Mouse (Mus musculus): ENCODE measurements around the gene Gm45785. TPM values are rescaled to one million over a fixed set of nuclear protein-coding genes. Genes with fewer than 3 reads are reported as not detected.

Gm45785 gene
- polyA plus RNA-seq, 1 experiment, result not detected

DNA sequence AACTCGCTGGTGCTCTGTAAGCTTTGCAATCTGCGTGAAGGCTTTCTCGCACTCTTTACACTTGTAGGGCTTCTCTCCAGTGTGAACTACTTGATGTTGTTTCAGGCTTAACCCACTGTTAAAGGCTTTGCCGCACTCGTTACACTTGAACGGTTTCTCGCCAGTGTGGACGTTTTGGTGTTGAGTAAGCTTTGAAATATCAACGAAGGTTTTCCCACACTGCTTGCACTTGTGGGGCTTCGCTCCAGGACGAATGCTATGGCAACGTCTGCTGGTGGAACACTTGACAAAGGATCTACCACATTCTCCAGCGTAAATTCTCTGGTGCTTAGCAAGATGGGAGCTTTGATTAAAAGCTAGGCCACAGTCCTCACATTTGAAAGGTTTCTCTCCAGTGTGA is 44.4 kb downstream of the Gm45785 start:
- Histone ChIP-seq H3K4me3 (ENCODE audit: low read depth, low read length) (no peak overlapping the region), H3K27ac (ENCODE audit: insufficient read depth, low read depth, low read length) (no peak overlapping the region), H3K36me3 (ENCODE audit: control insufficient read depth, insufficient read depth, low read length) (no peaks in the 10 kb centered on the region), H3K27me3 (ENCODE audit: control insufficient read depth, insufficient read depth, low read length) (no peaks in the 10 kb centered on the region; the same call in 1 of the 2 replicates), H3K4me1 (ENCODE audit: control insufficient read depth, insufficient read depth, insufficient read length, low read length) (no peaks in the 10 kb centered on the region)
- no peak for TF ChIP-seq POLR2A (IDR thresholded peaks at IDR 0.05; ENCODE audit: low read depth, low read length)
- no peak for TF ChIP-seq CTCF (IDR thresholded peaks at IDR 0.05; ENCODE audit: extremely low read depth, insufficient read length, insufficient replicate concordance, low read depth, low read length)
- WGBS, result 89% methylated on average over 13 of the region's 13 CpGs

DNA sequence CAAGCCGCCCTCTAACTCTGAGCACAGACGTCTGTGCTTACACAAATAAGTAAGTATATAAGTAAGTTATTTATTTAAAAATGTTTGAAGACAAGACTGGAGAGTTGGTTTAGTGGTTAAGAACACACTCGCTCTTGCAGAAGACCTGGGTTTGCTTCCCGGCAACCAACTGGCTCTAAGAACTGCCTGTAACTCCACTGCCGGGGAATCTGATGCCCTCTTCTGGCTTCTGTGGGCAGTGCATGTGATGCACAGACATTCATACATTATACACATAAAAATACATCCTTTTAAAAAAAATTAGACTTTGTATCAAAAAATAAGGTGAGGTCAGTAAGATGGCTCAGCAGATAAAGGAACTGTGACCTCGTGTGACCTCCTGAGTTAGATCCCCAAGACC is 45.6 kb downstream of the Gm45785 start:
- no peaks in the 10 kb centered on the region for H3K27me3 ChIP-seq (ENCODE audit: control insufficient read depth, insufficient read depth, low read length)
- H3K36me3 ChIP-seq (ENCODE audit: control insufficient read depth, insufficient read depth, low read length), result no peaks in the 10 kb centered on the region
- H3K27ac ChIP-seq (ENCODE audit: insufficient read depth, low read depth, low read length), result no peak overlapping the region
- TF ChIP-seq CTCF (IDR thresholded peaks at IDR 0.05; ENCODE audit: extremely low read depth, insufficient read length, insufficient replicate concordance, low read depth, low read length) (no peak), POLR2A (IDR thresholded peaks at IDR 0.05; ENCODE audit: low read depth, low read length) (no peak)
- no peaks in the 10 kb centered on the region for H3K4me1 ChIP-seq (ENCODE audit: control insufficient read depth, insufficient read depth, insufficient read length, low read length)
- no peak overlapping the region for H3K4me3 ChIP-seq (ENCODE audit: low read depth, low read length)
- WGBS, result 90% methylated on average over 6 of the region's 6 CpGs

DNA sequence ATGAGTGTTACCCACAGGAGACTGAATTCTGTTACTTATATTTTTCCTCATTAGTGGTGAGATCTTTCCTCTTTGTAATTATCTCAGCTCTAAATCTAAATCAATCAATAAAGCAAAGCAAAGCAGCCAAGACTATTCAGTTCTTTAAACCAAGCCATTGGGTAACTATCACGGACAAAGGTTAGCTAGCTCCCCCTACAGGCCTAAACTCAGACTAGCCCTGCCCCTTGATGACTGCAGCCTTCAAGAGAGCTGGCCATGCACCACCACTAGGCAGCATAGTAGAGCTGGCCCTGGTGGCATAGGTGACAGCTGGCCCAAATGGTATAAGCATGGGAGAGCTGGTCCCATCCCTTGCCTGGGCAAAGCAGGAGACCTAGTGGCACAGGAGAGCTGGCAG is 50.4 kb downstream of the Gm45785 start:
- no peak overlapping the region for H3K27ac ChIP-seq (ENCODE audit: insufficient read depth, low read depth, low read length)
- H3K36me3 ChIP-seq (ENCODE audit: control insufficient read depth, insufficient read depth, low read length), result no peaks in the 10 kb centered on the region
- WGBS, result 3% methylated on average over 1 of the region's 1 CpGs
- TF ChIP-seq POLR2A (IDR thresholded peaks at IDR 0.05; ENCODE audit: low read depth, low read length) (no peak), CTCF (IDR thresholded peaks at IDR 0.05; ENCODE audit: extremely low read depth, insufficient read length, insufficient replicate concordance, low read depth, low read length) (peak; percentile 60; the same call in 1 of the 2 replicates)
- no peaks in the 10 kb centered on the region for H3K4me1 ChIP-seq (ENCODE audit: control insufficient read depth, insufficient read depth, insufficient read length, low read length)
- no peak overlapping the region for H3K4me3 ChIP-seq (ENCODE audit: low read depth, low read length)
- H3K27me3 ChIP-seq (ENCODE audit: control insufficient read depth, insufficient read depth, low read length), result no peaks in the 10 kb centered on the region

DNA sequence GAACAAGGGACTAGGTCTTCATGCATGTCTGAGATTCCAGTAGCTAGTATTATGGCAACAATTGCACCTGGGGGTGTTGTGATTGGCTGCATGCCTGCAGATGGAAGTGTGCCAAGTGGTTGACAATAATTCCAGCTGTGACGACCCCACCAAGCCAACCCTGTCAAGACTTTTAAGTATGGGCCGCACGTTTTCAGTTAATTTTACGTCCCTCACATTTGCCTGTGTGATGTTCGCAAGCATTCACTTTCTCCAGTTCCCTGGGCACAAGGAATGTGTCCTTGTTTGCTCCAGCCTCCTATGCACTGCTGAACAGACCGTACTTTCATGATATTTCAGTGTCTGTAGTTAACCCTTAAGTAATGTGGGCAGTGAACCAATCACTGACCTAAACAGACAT is 53.5 kb downstream of the Gm45785 start:
- H3K27me3 ChIP-seq (ENCODE audit: control insufficient read depth, insufficient read depth, low read length), result no peaks in the 10 kb centered on the region; the same call in 1 of the 2 replicates
- H3K27ac ChIP-seq (ENCODE audit: insufficient read depth, low read depth, low read length), result no peak overlapping the region
- no peak for TF ChIP-seq CTCF (IDR thresholded peaks at IDR 0.05; ENCODE audit: extremely low read depth, insufficient read length, insufficient replicate concordance, low read depth, low read length)
- TF ChIP-seq POLR2A (IDR thresholded peaks at IDR 0.05; ENCODE audit: low read depth, low read length), result no peak
- H3K4me3 ChIP-seq (ENCODE audit: low read depth, low read length), result no peak overlapping the region
- 65% methylated on average over 6 of the region's 6 CpGs for WGBS
- no peaks in the 10 kb centered on the region for H3K36me3 ChIP-seq (ENCODE audit: control insufficient read depth, insufficient read depth, low read length)
- no peaks in the 10 kb centered on the region for H3K4me1 ChIP-seq (ENCODE audit: control insufficient read depth, insufficient read depth, insufficient read length, low read length)

DNA sequence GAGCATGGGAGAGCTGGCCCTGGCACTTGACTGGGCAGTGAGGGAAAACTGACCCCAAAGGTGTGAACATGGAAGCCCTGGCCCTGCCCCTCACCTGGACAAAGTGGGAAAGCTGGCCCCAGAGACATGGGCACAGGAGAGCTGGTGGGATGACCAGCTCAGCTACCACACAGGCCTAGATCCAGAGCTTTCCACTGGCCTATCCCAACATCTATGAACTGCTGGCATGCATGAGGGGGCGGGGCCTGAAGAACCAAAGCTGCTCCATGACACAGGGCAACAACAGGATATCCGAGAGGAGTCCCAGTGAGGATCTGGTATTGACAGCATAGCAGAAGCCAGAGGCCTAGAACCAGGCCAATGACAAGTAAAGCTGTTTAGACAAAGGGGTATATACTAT is 57.9 kb downstream of the Gm45785 start:
- TF ChIP-seq CTCF (IDR thresholded peaks at IDR 0.05; ENCODE audit: extremely low read depth, insufficient read length, insufficient replicate concordance, low read depth, low read length) (no peak), POLR2A (IDR thresholded peaks at IDR 0.05; ENCODE audit: low read depth, low read length) (no peak)
- H3K27ac ChIP-seq (ENCODE audit: insufficient read depth, low read depth, low read length), result no peak overlapping the region
- no peaks in the 10 kb centered on the region; the same call in 1 of the 2 replicates for H3K27me3 ChIP-seq (ENCODE audit: control insufficient read depth, insufficient read depth, low read length)
- H3K4me1 ChIP-seq (ENCODE audit: control insufficient read depth, insufficient read depth, insufficient read length, low read length), result no peaks in the 10 kb centered on the region
- no peak overlapping the region for H3K4me3 ChIP-seq (ENCODE audit: low read depth, low read length)
- WGBS, result 69% methylated on average over 2 of the region's 2 CpGs
- no peaks in the 10 kb centered on the region for H3K36me3 ChIP-seq (ENCODE audit: control insufficient read depth, insufficient read depth, low read length)

DNA sequence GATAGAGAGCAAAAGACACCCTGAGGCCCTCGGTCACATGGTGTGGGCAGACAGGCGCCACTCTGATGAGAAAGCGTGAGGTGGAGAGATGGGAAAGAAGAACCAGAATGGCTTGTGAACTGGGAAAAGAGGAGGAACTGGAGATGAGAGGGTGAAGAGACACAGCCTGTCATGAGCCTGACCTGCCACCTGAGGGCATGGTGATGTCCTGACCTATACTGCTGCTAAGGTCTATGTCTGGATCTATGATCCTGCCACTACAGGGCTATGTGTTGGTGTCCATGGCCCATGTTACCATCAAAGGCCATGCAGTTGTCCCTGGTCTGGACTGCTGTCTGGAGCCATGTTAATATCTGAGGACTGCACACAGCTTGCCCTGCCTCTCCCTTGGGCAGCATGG is 58.5 kb downstream of the Gm45785 start:
- TF ChIP-seq CTCF (IDR thresholded peaks at IDR 0.05; ENCODE audit: extremely low read depth, insufficient read length, insufficient replicate concordance, low read depth, low read length) (no peak), POLR2A (IDR thresholded peaks at IDR 0.05; ENCODE audit: low read depth, low read length) (no peak)
- Histone ChIP-seq H3K27me3 (ENCODE audit: control insufficient read depth, insufficient read depth, low read length) (no peaks in the 10 kb centered on the region; the same call in 1 of the 2 replicates), H3K27ac (ENCODE audit: insufficient read depth, low read depth, low read length) (no peak overlapping the region), H3K4me3 (ENCODE audit: low read depth, low read length) (no peak overlapping the region), H3K4me1 (ENCODE audit: control insufficient read depth, insufficient read depth, insufficient read length, low read length) (no peaks in the 10 kb centered on the region), H3K36me3 (ENCODE audit: control insufficient read depth, insufficient read depth, low read length) (no peaks in the 10 kb centered on the region)
- WGBS, result 68% methylated on average over 3 of the region's 3 CpGs

DNA sequence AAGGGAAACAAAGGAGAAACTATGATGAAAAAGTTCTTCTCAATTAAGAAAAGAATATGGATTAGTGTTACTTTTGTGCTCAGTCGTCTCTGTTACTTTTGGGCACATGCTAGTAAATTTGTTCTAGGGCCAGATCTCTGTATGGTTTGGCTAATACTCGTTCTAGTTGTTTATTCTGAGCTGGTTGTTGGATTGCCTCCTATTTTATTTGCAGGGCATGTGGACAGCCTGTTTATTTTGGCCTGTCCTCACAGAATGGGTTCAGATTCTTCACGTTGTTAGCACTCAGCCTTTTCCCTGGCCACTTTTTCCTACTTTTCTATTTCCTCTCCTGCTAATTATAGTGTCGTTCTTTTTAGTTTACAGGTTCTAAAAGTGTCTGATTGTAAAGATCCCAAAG is 62.6 kb downstream of the Gm45785 start:
- Histone ChIP-seq H3K27me3 (ENCODE audit: control insufficient read depth, insufficient read depth, low read length) (no peaks in the 10 kb centered on the region), H3K27ac (ENCODE audit: insufficient read depth, low read depth, low read length) (no peak overlapping the region), H3K36me3 (ENCODE audit: control insufficient read depth, insufficient read depth, low read length) (no peaks in the 10 kb centered on the region), H3K4me3 (ENCODE audit: low read depth, low read length) (no peak overlapping the region), H3K4me1 (ENCODE audit: control insufficient read depth, insufficient read depth, insufficient read length, low read length) (no peaks in the 10 kb centered on the region)
- 43% methylated on average over 4 of the region's 4 CpGs for WGBS
- TF ChIP-seq POLR2A (IDR thresholded peaks at IDR 0.05; ENCODE audit: low read depth, low read length), result no peak
- TF ChIP-seq CTCF (IDR thresholded peaks at IDR 0.05; ENCODE audit: extremely low read depth, insufficient read length, insufficient replicate concordance, low read depth, low read length), result no peak

DNA sequence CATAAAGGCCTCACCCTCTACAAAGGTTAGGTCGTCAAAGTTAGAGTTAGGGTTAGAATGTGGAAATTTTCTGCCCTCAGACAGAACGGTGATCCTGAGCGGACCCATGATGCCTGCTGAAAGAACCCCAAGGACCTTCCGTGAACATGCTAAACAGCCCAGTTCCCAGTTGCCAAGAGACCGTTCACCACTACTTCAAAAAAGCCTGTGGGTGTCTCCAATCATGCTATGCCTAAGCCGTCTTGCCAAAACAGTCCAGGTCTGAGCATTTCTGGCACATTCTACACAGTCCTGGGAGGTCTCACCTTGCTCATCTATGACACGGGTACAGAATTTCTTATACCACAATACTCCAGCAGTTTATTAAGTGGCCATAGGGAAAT is 68.1 kb downstream of the Gm45785 start:
- Histone ChIP-seq H3K36me3 (ENCODE audit: control insufficient read depth, insufficient read depth, low read length) (no peaks in the 10 kb centered on the region), H3K4me3 (ENCODE audit: low read depth, low read length) (no peak overlapping the region), H3K4me1 (ENCODE audit: control insufficient read depth, insufficient read depth, insufficient read length, low read length) (no peaks in the 10 kb centered on the region), H3K27me3 (ENCODE audit: control insufficient read depth, insufficient read depth, low read length) (no peaks in the 10 kb centered on the region), H3K27ac (ENCODE audit: insufficient read depth, low read depth, low read length) (no peak overlapping the region)
- 82% methylated on average over 7 of the region's 7 CpGs for WGBS
- TF ChIP-seq CTCF (IDR thresholded peaks at IDR 0.05; ENCODE audit: extremely low read depth, insufficient read length, insufficient replicate concordance, low read depth, low read length) (no peak), POLR2A (IDR thresholded peaks at IDR 0.05; ENCODE audit: low read depth, low read length) (no peak)

All from small intestine, adult 2 months (tissue).